Mouse (Mus musculus): Measurements from ENCODE around the gene Mc3r.

GRCm38 (mm10) chr2:172282071-172282710 is 33.9 kb downstream of the Mc3r start:
- TF ChIP-seq CTCF (conservative IDR thresholded peaks at IDR 0.05; ENCODE audit: insufficient read depth, insufficient read length, low read depth, low read length) (no peak), POLR2A (IDR thresholded peaks at IDR 0.05; ENCODE audit: low read depth, low read length) (no peak)

Measured in kidney, adult 2 months (tissue).